Mouse (Mus musculus) brain, embryonic 14.5 days (tissue): ENCODE data around the gene Atg4c.

Experiments used
- CTCF ChIP-seq: fragments of 200-500 bp; IDR thresholded peaks from 2 replicates; pipeline ENCODE4 v1.5.1; 2012; ENCODE audit warnings: inconsistent platforms, mild to moderate bottlenecking, moderate library complexity, borderline replicate concordance; ENCODE audit not compliant: insufficient read depth, insufficient read length; ENCODE audit errors: extremely low read depth
- POLR2A ChIP-seq: fragments of 200-500 bp; IDR thresholded peaks from 2 replicates; pipeline ENCODE4 v1.6.1; 2012; ENCODE audit warnings: mild to moderate bottlenecking, inconsistent platforms, borderline replicate concordance; ENCODE audit not compliant: poor library complexity, insufficient read depth, insufficient read length, severe bottlenecking; ENCODE audit errors: extremely low read depth

DNA sequence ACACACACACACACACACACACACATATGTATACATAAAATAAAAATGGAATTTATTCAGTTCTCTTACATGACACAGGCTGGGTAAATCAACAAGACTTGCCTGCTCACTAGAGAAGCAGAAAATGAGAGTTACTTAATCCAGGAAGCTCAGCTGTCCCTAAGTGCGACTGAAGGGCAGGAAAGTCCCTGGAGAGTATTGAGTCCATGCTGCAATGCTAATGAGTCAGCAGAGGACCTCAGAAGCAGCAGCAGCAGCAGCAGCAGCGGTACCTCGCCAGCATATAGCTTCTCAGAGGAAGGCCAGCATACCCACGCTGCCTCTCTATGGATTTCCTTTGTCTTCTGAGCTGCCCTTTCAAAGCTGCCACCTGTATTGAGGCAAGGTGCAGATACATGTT lies 30.2 kb upstream of the Atg4c start:
- no peak for TF ChIP-seq CTCF
- no peak for TF ChIP-seq POLR2A
